Mouse (Mus musculus): ENCODE measurements around the gene Kdm5a. TPM values are rescaled to one million over a fixed set of nuclear protein-coding genes. Genes with fewer than 3 reads are reported as not detected.
A peak's percentile ranks its signal among the peaks of the same experiment; 100 is the strongest.

Gene Kdm5a
- polyA plus RNA-seq, 1 experiment from 2014 or later = 39.4 TPM

- H3K9me3 ChIP-seq (replicated peaks; ENCODE audit: control insufficient read depth, low read length) = no peaks in the 10 kb centered on the region
- H3K4me1 ChIP-seq (ENCODE audit: control insufficient read depth, insufficient read depth, low read length) = no peaks in the 10 kb centered on the region
- H3K9ac ChIP-seq (ENCODE audit: low read length) = no peak overlapping the region
- no peak overlapping the region for H3K27ac ChIP-seq (ENCODE audit: low read length)
- 59% methylated on average over 8 of the region's 8 CpGs for WGBS
- no peak overlapping the region for H3K4me3 ChIP-seq (replicated peaks; ENCODE audit: low read length)
- ATAC-seq (ENCODE audit: insufficient read depth, low FRiP score) = peak; percentile 51
- H3K27me3 ChIP-seq (ENCODE audit: control insufficient read depth, insufficient read depth, low read length) = no peaks in the 10 kb centered on the region
- no peaks in the 10 kb centered on the region for H3K36me3 ChIP-seq (ENCODE audit: control insufficient read depth, insufficient read depth, low read length)
- no peak overlapping the region for H3K4me2 ChIP-seq (ENCODE audit: low read depth, low read length)
Observed at GRCm38 (mm10) chr6:120475288-120475687, 111.4 kb downstream of the Kdm5a start.

- H3K27ac ChIP-seq (ENCODE audit: low read length) = no peak overlapping the region
- ATAC-seq (ENCODE audit: insufficient read depth, low FRiP score) = no peak
- no peak overlapping the region for H3K9ac ChIP-seq (ENCODE audit: low read length)
- no peaks in the 10 kb centered on the region for H3K27me3 ChIP-seq (ENCODE audit: control insufficient read depth, insufficient read depth, low read length)
- H3K9me3 ChIP-seq (replicated peaks; ENCODE audit: control insufficient read depth, low read length) = no peaks in the 10 kb centered on the region
- no peak overlapping the region for H3K4me2 ChIP-seq (ENCODE audit: low read depth, low read length)
- no peak overlapping the region for H3K4me3 ChIP-seq (replicated peaks; ENCODE audit: low read length)
- no peaks in the 10 kb centered on the region; the same call in 1 of the 2 replicates for H3K36me3 ChIP-seq (ENCODE audit: control insufficient read depth, insufficient read depth, low read length)
- H3K4me1 ChIP-seq (ENCODE audit: control insufficient read depth, insufficient read depth, low read length) = no peaks in the 10 kb centered on the region
- WGBS = 73% methylated on average over 2 of the region's 2 CpGs
Observed at GRCm38 (mm10) chr6:120479302-120479701, 115.4 kb downstream of the Kdm5a start.

- Histone ChIP-seq H3K27ac (ENCODE audit: low read length) (no peak overlapping the region), H3K4me3 (replicated peaks; ENCODE audit: low read length) (no peak overlapping the region), H3K4me2 (ENCODE audit: low read depth, low read length) (no peak overlapping the region), H3K36me3 (ENCODE audit: control insufficient read depth, insufficient read depth, low read length) (no peaks in the 10 kb centered on the region; the same call in 1 of the 2 replicates), H3K9me3 (replicated peaks; ENCODE audit: control insufficient read depth, low read length) (no peaks in the 10 kb centered on the region), H3K27me3 (ENCODE audit: control insufficient read depth, insufficient read depth, low read length) (no peaks in the 10 kb centered on the region), H3K9ac (ENCODE audit: low read length) (no peak overlapping the region), H3K4me1 (ENCODE audit: control insufficient read depth, insufficient read depth, low read length) (no peaks in the 10 kb centered on the region)
- WGBS = 86% methylated on average over 5 of the region's 5 CpGs
- ATAC-seq (ENCODE audit: insufficient read depth, low FRiP score) = no peak
Observed at GRCm38 (mm10) chr6:120480361-120480760, 116.4 kb downstream of the Kdm5a start.

- H3K9ac ChIP-seq (ENCODE audit: low read length) = no peak overlapping the region
- H3K4me3 ChIP-seq (replicated peaks; ENCODE audit: low read length) = no peak overlapping the region
- H3K4me2 ChIP-seq (ENCODE audit: low read depth, low read length) = no peak overlapping the region
- H3K9me3 ChIP-seq (replicated peaks; ENCODE audit: control insufficient read depth, low read length) = no peaks in the 10 kb centered on the region
- no peaks in the 10 kb centered on the region for H3K4me1 ChIP-seq (ENCODE audit: control insufficient read depth, insufficient read depth, low read length)
- no peak for ATAC-seq (ENCODE audit: insufficient read depth, low FRiP score)
- 89% methylated on average over 6 of the region's 6 CpGs for WGBS
- H3K36me3 ChIP-seq (ENCODE audit: control insufficient read depth, insufficient read depth, low read length) = no peaks in the 10 kb centered on the region; the same call in 1 of the 2 replicates
- no peaks in the 10 kb centered on the region for H3K27me3 ChIP-seq (ENCODE audit: control insufficient read depth, insufficient read depth, low read length)
- H3K27ac ChIP-seq (ENCODE audit: low read length) = no peak overlapping the region
Observed at GRCm38 (mm10) chr6:120481538-120481937, 117.6 kb downstream of the Kdm5a start.

- H3K4me1 ChIP-seq (ENCODE audit: control insufficient read depth, insufficient read depth, low read length) = no peaks in the 10 kb centered on the region
- WGBS = 94% methylated on average over 14 of the region's 14 CpGs
- no peaks in the 10 kb centered on the region for H3K27me3 ChIP-seq (ENCODE audit: control insufficient read depth, insufficient read depth, low read length)
- H3K9ac ChIP-seq (ENCODE audit: low read length) = no peak overlapping the region
- no peak overlapping the region for H3K27ac ChIP-seq (ENCODE audit: low read length)
- ATAC-seq (ENCODE audit: insufficient read depth, low FRiP score) = no peak
- H3K4me3 ChIP-seq (replicated peaks; ENCODE audit: low read length) = no peak overlapping the region
- no peaks in the 10 kb centered on the region; the same call in 1 of the 2 replicates for H3K36me3 ChIP-seq (ENCODE audit: control insufficient read depth, insufficient read depth, low read length)
- H3K4me2 ChIP-seq (ENCODE audit: low read depth, low read length) = no peak overlapping the region
- H3K9me3 ChIP-seq (replicated peaks; ENCODE audit: control insufficient read depth, low read length) = no peaks in the 10 kb centered on the region
Observed at GRCm38 (mm10) chr6:120482021-120482420, 118.1 kb downstream of the Kdm5a start.

- Histone ChIP-seq H3K9ac (ENCODE audit: low read length) (no peak overlapping the region), H3K4me2 (ENCODE audit: low read depth, low read length) (no peak overlapping the region), H3K4me3 (replicated peaks; ENCODE audit: low read length) (no peak overlapping the region), H3K27ac (ENCODE audit: low read length) (no peak overlapping the region), H3K27me3 (ENCODE audit: control insufficient read depth, insufficient read depth, low read length) (no peaks in the 10 kb centered on the region), H3K9me3 (replicated peaks; ENCODE audit: control insufficient read depth, low read length) (no peaks in the 10 kb centered on the region), H3K4me1 (ENCODE audit: control insufficient read depth, insufficient read depth, low read length) (no peaks in the 10 kb centered on the region), H3K36me3 (ENCODE audit: control insufficient read depth, insufficient read depth, low read length) (no peaks in the 10 kb centered on the region; the same call in 1 of the 2 replicates)
- 44% methylated on average over 6 of the region's 6 CpGs for WGBS
- no peak for ATAC-seq (ENCODE audit: insufficient read depth, low FRiP score)
Observed at GRCm38 (mm10) chr6:120482756-120483155, 118.8 kb downstream of the Kdm5a start.

GRCm38 (mm10) chr6:120483211-120483626 lies 119.3 kb downstream of the Kdm5a start:
- Histone ChIP-seq H3K27me3 (ENCODE audit: control insufficient read depth, insufficient read depth, low read length) (no peaks in the 10 kb centered on the region), H3K36me3 (ENCODE audit: control insufficient read depth, insufficient read depth, low read length) (no peaks in the 10 kb centered on the region; the same call in 1 of the 2 replicates), H3K4me1 (ENCODE audit: control insufficient read depth, insufficient read depth, low read length) (no peaks in the 10 kb centered on the region), H3K9ac (ENCODE audit: low read length) (no peak overlapping the region), H3K4me2 (ENCODE audit: low read depth, low read length) (no peak overlapping the region), H3K4me3 (replicated peaks; ENCODE audit: low read length) (no peak overlapping the region), H3K9me3 (replicated peaks; ENCODE audit: control insufficient read depth, low read length) (no peaks in the 10 kb centered on the region), H3K27ac (ENCODE audit: low read length) (no peak overlapping the region)
- ATAC-seq (ENCODE audit: insufficient read depth, low FRiP score) = no peak
- 26% methylated on average over 8 of the region's 8 CpGs for WGBS

GRCm38 (mm10) chr6:120485038-120485437 lies 121.1 kb downstream of the Kdm5a start:
- 47% methylated on average over 3 of the region's 3 CpGs for WGBS
- H3K9me3 ChIP-seq (replicated peaks; ENCODE audit: control insufficient read depth, low read length) = no peaks in the 10 kb centered on the region
- no peak overlapping the region for H3K9ac ChIP-seq (ENCODE audit: low read length)
- no peaks in the 10 kb centered on the region for H3K27me3 ChIP-seq (ENCODE audit: control insufficient read depth, insufficient read depth, low read length)
- H3K4me3 ChIP-seq (replicated peaks; ENCODE audit: low read length) = no peak overlapping the region
- no peak overlapping the region for H3K27ac ChIP-seq (ENCODE audit: low read length)
- H3K4me1 ChIP-seq (ENCODE audit: control insufficient read depth, insufficient read depth, low read length) = no peaks in the 10 kb centered on the region
- peak; percentile 44; the same call in 1 of the 2 replicates for ATAC-seq (ENCODE audit: insufficient read depth, low FRiP score)
- no peak overlapping the region for H3K4me2 ChIP-seq (ENCODE audit: low read depth, low read length)
- H3K36me3 ChIP-seq (ENCODE audit: control insufficient read depth, insufficient read depth, low read length) = no peaks in the 10 kb centered on the region; the same call in 1 of the 2 replicates

- 52% methylated on average over 8 of the region's 8 CpGs for WGBS
- ATAC-seq (ENCODE audit: insufficient read depth, low FRiP score) = no peak
- Histone ChIP-seq H3K27ac (ENCODE audit: low read length) (no peak overlapping the region), H3K27me3 (ENCODE audit: control insufficient read depth, insufficient read depth, low read length) (no peaks in the 10 kb centered on the region), H3K4me3 (replicated peaks; ENCODE audit: low read length) (no peak overlapping the region), H3K9ac (ENCODE audit: low read length) (no peak overlapping the region), H3K9me3 (replicated peaks; ENCODE audit: control insufficient read depth, low read length) (no peaks in the 10 kb centered on the region), H3K4me2 (ENCODE audit: low read depth, low read length) (no peak overlapping the region), H3K4me1 (ENCODE audit: control insufficient read depth, insufficient read depth, low read length) (no peaks in the 10 kb centered on the region), H3K36me3 (ENCODE audit: control insufficient read depth, insufficient read depth, low read length) (no peaks in the 10 kb centered on the region; the same call in 1 of the 2 replicates)
Observed at GRCm38 (mm10) chr6:120486051-120486510, 122.2 kb downstream of the Kdm5a start.
